Mouse (Mus musculus) midbrain, embryonic 13.5 days (tissue): ENCODE measurements around the gene Pigl. TPM values are rescaled to one million over a fixed set of nuclear protein-coding genes. Genes with fewer than 3 reads are reported as not detected.
"Not testable (repeated sequence)": the region's sequence is repeated elsewhere in the genome, so short reads cannot be mapped to it uniquely, and the experiment has no call there.

ENCODE experiments used
- ATAC-seq: fragments of 200-750 bp; cut with Nextera tagmentation; 2 replicates; pipeline ENCODE4 v1.8.0; 2017; ENCODE audit warnings: mild to moderate bottlenecking, moderate TSS enrichment, moderate library complexity
- H3K27ac ChIP-seq: fragments of 300-500 bp; sonication (generic); 2 replicates; pipeline ENCODE4 v1.5.1; 2015; ENCODE audit warnings: inconsistent platforms, mild to moderate bottlenecking, moderate library complexity
- H3K27me3 ChIP-seq: fragments of 300-500 bp; sonication (generic); 2 replicates; pipeline ENCODE4 v1.6.1; 2015; ENCODE audit warnings: mild to moderate bottlenecking, inconsistent platforms
- H3K36me3 ChIP-seq: fragments of 300-500 bp; sonication (generic); 2 replicates; pipeline ENCODE4 v1.6.1; 2015; ENCODE audit warnings: mild to moderate bottlenecking, inconsistent platforms
- H3K4me1 ChIP-seq: fragments of 300-500 bp; sonication (generic); replicated peaks from 2 replicates; pipeline ENCODE4 v1.6.1; 2015; ENCODE audit warnings: inconsistent platforms
- H3K4me2 ChIP-seq: fragments of 300-500 bp; sonication (generic); replicated peaks from 2 replicates; pipeline ENCODE4 v1.6.1; 2015; ENCODE audit warnings: moderate library complexity, mild to moderate bottlenecking, inconsistent platforms
- H3K4me3 ChIP-seq: fragments of 300-500 bp; sonication (generic); replicated peaks from 2 replicates; pipeline ENCODE4 v1.5.1; 2015; ENCODE audit warnings: mild to moderate bottlenecking, inconsistent platforms
- H3K9ac ChIP-seq: fragments of 300-500 bp; sonication (generic); replicated peaks from 2 replicates; pipeline ENCODE4 v1.6.1; 2015; ENCODE audit warnings: mild to moderate bottlenecking, inconsistent platforms
- H3K9me3 ChIP-seq: fragments of 300-500 bp; sonication (generic); 2 replicates; pipeline ENCODE4 v1.6.1; 2016; ENCODE audit warnings: mild to moderate bottlenecking, inconsistent platforms
- WGBS: fragments of 180-500 bp; shearing (Covaris S2); methylation state at CpG from one replicate; pipeline ENCODE4 v1.1.7; 2015; 5-methylcytosine and 5-hydroxymethylcytosine counted together
- polyA plus RNA-seq: library from polyadenylated mRNA; unstranded; fragments of >200 nt; fragmentation: Nextera tagmentation; extraction: Ambion mirVana; gene quantifications from 2 replicates; pipeline ENCODE4 v1.2.1, GENCODE M21; 2015

Pigl gene
- polyA plus RNA-seq, 1 experiment from 2014 or later = 9.1 TPM

DNA sequence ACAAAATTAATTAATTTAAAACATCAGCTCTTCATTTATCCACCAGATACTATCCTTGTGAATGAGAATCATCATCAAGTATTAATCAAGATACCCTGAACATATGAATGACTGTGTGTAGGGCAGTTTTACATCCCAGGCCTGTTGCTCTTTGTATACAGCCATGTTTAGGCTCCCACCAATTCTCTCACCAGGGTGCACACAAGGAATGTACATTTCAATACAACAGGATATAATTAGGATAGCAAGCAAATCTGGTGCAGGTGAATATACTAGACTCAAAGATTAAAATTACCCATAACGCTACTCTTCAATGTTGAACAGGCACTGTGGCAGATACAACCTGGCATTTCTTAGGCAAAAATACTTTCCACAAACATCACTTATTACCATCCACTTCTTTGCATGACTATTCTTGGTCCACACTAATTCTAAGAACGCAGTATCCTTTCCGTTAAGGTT lies 2.2 kb upstream of the Pigl start:
- Histone ChIP-seq H3K27ac (0 out of 2 replicates have a peak overlapping the region, but pooled peaks have one; percentile 11), H3K4me3 (peak overlapping the region; percentile 91), H3K27me3 (no peaks in the 10 kb centered on the region), H3K36me3 (no peaks in the 10 kb centered on the region), H3K4me1 (peaks cover 22% of the 10 kb centered on the region), H3K9ac (peak overlapping the region; percentile 99), H3K9me3 (no peaks in the 10 kb centered on the region), H3K4me2 (peak overlapping the region; percentile 76)
- WGBS = 5% methylated on average over 3 of the region's 3 CpGs
- no peak for ATAC-seq

- WGBS = under 1% methylated on average over 37 of the region's 42 CpGs
- Histone ChIP-seq H3K4me2 (peak overlapping the region; percentile 76), H3K4me3 (peak overlapping the region; percentile 91), H3K27me3 (no peaks in the 10 kb centered on the region), H3K9ac (peak overlapping the region; percentile 99), H3K4me1 (peaks cover 22% of the 10 kb centered on the region), H3K36me3 (no peaks in the 10 kb centered on the region), H3K9me3 (no peaks in the 10 kb centered on the region), H3K27ac (peak overlapping the region; percentile 98)
- ATAC-seq = peak; percentile 88
Measured at GRCm38 (mm10) chr11:62456483-62457172, 1.6 kb upstream of the Pigl start.

- no peaks in the 10 kb centered on the region for H3K9me3 ChIP-seq
- H3K4me2 ChIP-seq = peak overlapping the region; percentile 76
- peak overlapping the region; percentile 99 for H3K9ac ChIP-seq
- peak overlapping the region; percentile 91 for H3K4me3 ChIP-seq
- under 1% methylated on average over 71 of the region's 73 CpGs for WGBS
- peak; percentile 96 for ATAC-seq
- peak overlapping the region; percentile 98 for H3K27ac ChIP-seq
- no peaks in the 10 kb centered on the region for H3K27me3 ChIP-seq
- no peaks in the 10 kb centered on the region for H3K36me3 ChIP-seq
- H3K4me1 ChIP-seq = peaks cover 22% of the 10 kb centered on the region
Measured at GRCm38 (mm10) chr11:62457241-62457890, 894 bp upstream of the Pigl start.

DNA sequence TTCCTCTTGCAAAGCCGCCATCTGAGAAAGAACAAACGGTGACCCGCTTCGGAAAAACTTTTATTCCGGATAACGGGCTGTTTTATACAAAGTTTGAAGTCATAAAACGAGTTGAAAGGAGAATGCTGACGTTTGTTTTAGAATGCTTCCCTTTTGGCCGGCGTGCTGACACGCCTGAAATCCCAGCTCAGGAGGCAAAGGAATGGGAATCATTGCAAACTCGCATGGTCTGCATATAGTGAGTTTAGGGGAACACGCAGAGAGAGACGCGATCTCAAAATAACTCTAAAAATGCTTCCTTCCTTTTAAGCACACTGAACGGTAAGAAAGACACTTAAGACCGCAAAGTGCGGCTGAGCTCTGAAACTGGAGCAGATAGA lies 379 bp upstream of the Pigl start:
- ATAC-seq = no peak
- Histone ChIP-seq H3K36me3 (no peaks in the 10 kb centered on the region), H3K4me2 (peak overlapping the region; percentile 76), H3K9ac (peak overlapping the region; percentile 99), H3K27me3 (no peaks in the 10 kb centered on the region), H3K27ac (peak overlapping the region; percentile 98), H3K9me3 (no peaks in the 10 kb centered on the region), H3K4me3 (peak overlapping the region; percentile 91), H3K4me1 (peaks cover 22% of the 10 kb centered on the region)
- WGBS = under 1% methylated on average over 18 of the region's 18 CpGs

DNA sequence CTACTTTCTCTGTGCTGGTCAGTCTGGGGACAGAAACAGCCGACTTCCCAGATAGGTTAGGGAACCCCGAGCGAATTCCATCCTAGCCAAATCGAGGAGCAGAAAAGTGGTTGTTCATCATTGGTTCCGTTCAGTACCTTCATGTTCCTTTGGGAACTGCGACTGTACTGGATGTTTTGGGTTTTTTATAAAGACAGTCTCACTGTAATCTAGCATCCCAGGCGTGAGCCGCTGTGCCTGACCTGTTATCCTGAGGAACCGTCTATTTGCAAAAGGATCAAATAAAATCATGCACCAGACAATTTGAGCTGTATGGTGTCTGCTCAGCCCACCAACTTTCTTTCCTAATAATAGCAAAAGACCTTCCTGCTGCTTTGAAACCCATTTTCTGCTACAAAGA lies 520 bp downstream of the Pigl start:
- WGBS = 1% methylated on average over 9 of the region's 9 CpGs
- Histone ChIP-seq H3K4me3 (peak overlapping the region; percentile 91), H3K9me3 (no peaks in the 10 kb centered on the region), H3K27me3 (no peaks in the 10 kb centered on the region), H3K9ac (peak overlapping the region; percentile 99), H3K4me1 (peaks cover 22% of the 10 kb centered on the region), H3K4me2 (peak overlapping the region; percentile 76), H3K27ac (peak overlapping the region; percentile 98), H3K36me3 (no peaks in the 10 kb centered on the region)
- no peak for ATAC-seq

DNA sequence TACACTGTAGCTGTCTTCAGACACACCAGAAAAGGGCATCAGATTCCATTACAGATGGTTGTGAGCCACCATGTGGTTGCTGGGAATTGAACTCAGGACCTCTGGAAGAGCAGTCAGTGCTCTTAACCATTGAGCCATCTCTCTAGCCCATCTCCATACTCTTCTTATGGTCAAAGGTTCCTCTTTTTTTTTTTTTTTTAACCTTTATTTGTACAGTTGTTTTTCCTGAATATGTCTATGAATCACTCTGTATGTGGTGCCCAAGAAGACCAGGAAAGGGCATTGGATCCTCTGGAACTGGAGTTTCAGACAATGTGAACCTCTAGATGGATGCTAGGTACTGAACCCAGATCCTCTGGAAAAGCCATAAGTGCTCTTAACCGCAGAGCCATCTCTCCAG lies 4.3 kb downstream of the Pigl start:
- H3K36me3 ChIP-seq, H3K27me3 ChIP-seq, H3K9me3 ChIP-seq, ATAC-seq, H3K4me2 ChIP-seq, H3K9ac ChIP-seq, H3K4me3 ChIP-seq, H3K4me1 ChIP-seq, H3K27ac ChIP-seq: not testable (repeated sequence)
- WGBS = 100% methylated on average over 1 of the region's 1 CpGs

- Histone ChIP-seq H3K27me3 (no peaks in the 10 kb centered on the region), H3K4me3 (no peak overlapping the region), H3K36me3 (no peaks in the 10 kb centered on the region), H3K4me2 (no peak overlapping the region), H3K9ac (no peak overlapping the region), H3K27ac (no peak overlapping the region), H3K9me3 (no peaks in the 10 kb centered on the region), H3K4me1 (peaks cover 5% of the 10 kb centered on the region)
- 56% methylated on average over 2 of the region's 2 CpGs for WGBS
- ATAC-seq = no peak
Measured at GRCm38 (mm10) chr11:62463225-62463915, 5.1 kb downstream of the Pigl start.

GRCm38 (mm10) chr11:62464696-62465095 lies 6.4 kb downstream of the Pigl start:
- Histone ChIP-seq H3K9ac (no peak overlapping the region), H3K27ac (no peak overlapping the region), H3K9me3 (no peaks in the 10 kb centered on the region), H3K4me2 (no peak overlapping the region), H3K27me3 (no peaks in the 10 kb centered on the region), H3K4me1 (no peaks in the 10 kb centered on the region), H3K4me3 (no peak overlapping the region), H3K36me3 (no peaks in the 10 kb centered on the region)
- ATAC-seq = no peak
- 95% methylated on average over 3 of the region's 3 CpGs for WGBS

- no peaks in the 10 kb centered on the region for H3K27me3 ChIP-seq
- H3K9me3 ChIP-seq = no peaks in the 10 kb centered on the region
- no peak for ATAC-seq
- H3K4me1 ChIP-seq = no peaks in the 10 kb centered on the region
- no peak overlapping the region for H3K4me3 ChIP-seq
- H3K27ac ChIP-seq = no peak overlapping the region
- no peak overlapping the region for H3K9ac ChIP-seq
- no peaks in the 10 kb centered on the region for H3K36me3 ChIP-seq
- WGBS = 87% methylated on average over 3 of the region's 3 CpGs
- no peak overlapping the region for H3K4me2 ChIP-seq
Measured at GRCm38 (mm10) chr11:62465849-62466248, 7.6 kb downstream of the Pigl start.

- H3K27ac ChIP-seq = no peak overlapping the region
- no peak overlapping the region for H3K4me3 ChIP-seq
- H3K9ac ChIP-seq = no peak overlapping the region
- H3K4me1 ChIP-seq = no peaks in the 10 kb centered on the region
- no peaks in the 10 kb centered on the region for H3K9me3 ChIP-seq
- H3K27me3 ChIP-seq = no peaks in the 10 kb centered on the region
- H3K36me3 ChIP-seq = no peaks in the 10 kb centered on the region
- WGBS = 88% methylated on average over 3 of the region's 3 CpGs
- no peak for ATAC-seq
- no peak overlapping the region for H3K4me2 ChIP-seq
Measured at GRCm38 (mm10) chr11:62466546-62466945, 8.3 kb downstream of the Pigl start.

DNA sequence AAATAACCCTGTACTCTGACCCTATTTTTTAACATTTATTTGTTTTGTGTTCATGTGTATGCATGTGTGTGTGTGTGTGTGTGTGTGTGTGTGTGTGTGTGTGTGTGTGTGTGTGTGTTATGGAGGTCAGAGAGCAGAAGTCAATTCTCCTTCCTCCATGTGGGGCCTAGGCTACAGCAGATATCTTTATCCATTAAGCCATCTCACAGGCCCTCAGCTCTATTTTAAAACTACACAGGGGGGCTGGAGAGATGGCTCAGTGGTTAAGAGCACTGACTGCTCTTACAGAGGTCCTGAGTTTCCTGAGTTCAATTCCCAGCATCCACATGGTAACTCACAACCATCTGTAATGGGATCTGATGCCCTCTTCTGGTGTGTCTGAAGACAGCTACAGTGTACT lies 9.0 kb downstream of the Pigl start:
- H3K4me1 ChIP-seq, ATAC-seq, H3K4me2 ChIP-seq, H3K36me3 ChIP-seq, H3K9ac ChIP-seq, H3K4me3 ChIP-seq, H3K27ac ChIP-seq, H3K27me3 ChIP-seq, H3K9me3 ChIP-seq: not testable (repeated sequence)

- no peak overlapping the region for H3K9ac ChIP-seq
- H3K4me3 ChIP-seq = no peak overlapping the region
- no peaks in the 10 kb centered on the region for H3K27me3 ChIP-seq
- no peak overlapping the region for H3K4me2 ChIP-seq
- H3K36me3 ChIP-seq = no peaks in the 10 kb centered on the region
- ATAC-seq = no peak
- no peaks in the 10 kb centered on the region for H3K4me1 ChIP-seq
- H3K9me3 ChIP-seq = no peaks in the 10 kb centered on the region
- H3K27ac ChIP-seq = no peak overlapping the region
- whole genome bisulfite sequencing = 96% methylated on average over 6 of the region's 6 CpGs
Measured at GRCm38 (mm10) chr11:62470451-62470850, 12.2 kb downstream of the Pigl start.
